Mouse (Mus musculus) forelimb bud, embryonic 11.5 days (tissue): ENCODE measurements around the gene Apaf1.

Experiments used
- DNase-seq: peaks from one replicate; pipeline ENCODE4 v3.0.0-alpha.2; 2012; ENCODE audit warnings: low read depth, low spot score

Gene Apaf1

GRCm38 (mm10) chr10:90974491-90974890, 108.1 kb downstream of the Apaf1 start:
- no peak for DNase-seq

GRCm38 (mm10) chr10:90974084-90974483, 108.5 kb downstream of the Apaf1 start:
- DNase-seq: no peak

DNA sequence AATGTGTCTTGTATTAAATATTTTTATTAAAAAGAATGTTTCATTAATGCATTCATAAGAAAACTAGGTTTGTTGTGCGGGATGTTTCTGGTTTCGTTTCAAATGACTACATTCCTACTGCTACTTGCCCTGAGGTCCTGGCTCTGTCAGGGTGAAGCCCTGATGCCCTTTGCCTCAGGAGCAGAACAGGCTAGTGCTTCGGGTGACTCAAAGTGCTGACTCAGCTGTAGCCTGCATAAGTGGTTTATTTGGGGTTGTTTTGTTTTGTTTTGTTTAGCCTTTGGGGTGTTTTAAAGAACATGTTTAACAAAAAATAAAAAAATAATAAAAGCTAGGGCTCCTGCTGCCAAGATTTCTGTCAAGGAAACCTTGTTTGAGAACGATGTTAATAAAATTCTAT, 112.0 kb downstream of the Apaf1 start:
- no peak for DNase-seq

GRCm38 (mm10) chr10:90969355-90970174, 113.0 kb downstream of the Apaf1 start:
- DNase-seq: no peak

- DNase-seq: no peak
These were observed 114.3 kb downstream of the Apaf1 start for GRCm38 (mm10) chr10:90968247-90968646.

GRCm38 (mm10) chr10:90966821-90967220, 115.7 kb downstream of the Apaf1 start:
- DNase-seq: no peak

- no peak for DNase-seq
These were observed 116.8 kb downstream of the Apaf1 start for GRCm38 (mm10) chr10:90965671-90966315.

GRCm38 (mm10) chr10:90964511-90964910, 118.1 kb downstream of the Apaf1 start:
- no peak for DNase-seq

DNA sequence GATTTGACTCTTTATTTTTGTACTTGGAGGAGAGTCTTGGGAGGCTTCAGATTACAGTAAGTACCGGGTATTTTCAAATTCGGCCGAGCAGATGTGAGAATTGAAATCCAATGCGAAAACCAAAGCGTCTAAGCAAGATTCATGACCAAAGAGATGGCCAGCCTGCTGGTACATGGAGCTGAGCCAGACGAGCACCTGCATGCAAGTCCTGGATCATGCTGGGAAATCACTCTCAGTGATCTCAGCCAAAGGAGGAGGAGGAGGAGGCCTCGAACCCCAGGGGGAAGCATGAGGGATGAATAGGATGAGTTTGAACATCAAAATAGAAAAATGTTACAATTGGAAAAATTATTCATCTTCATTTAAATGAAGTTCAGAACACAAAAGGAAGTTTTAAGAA, 122.2 kb downstream of the Apaf1 start:
- no peak for DNase-seq

- no peak for DNase-seq
These were observed 128.7 kb downstream of the Apaf1 start for GRCm38 (mm10) chr10:90953821-90954220.

DNA sequence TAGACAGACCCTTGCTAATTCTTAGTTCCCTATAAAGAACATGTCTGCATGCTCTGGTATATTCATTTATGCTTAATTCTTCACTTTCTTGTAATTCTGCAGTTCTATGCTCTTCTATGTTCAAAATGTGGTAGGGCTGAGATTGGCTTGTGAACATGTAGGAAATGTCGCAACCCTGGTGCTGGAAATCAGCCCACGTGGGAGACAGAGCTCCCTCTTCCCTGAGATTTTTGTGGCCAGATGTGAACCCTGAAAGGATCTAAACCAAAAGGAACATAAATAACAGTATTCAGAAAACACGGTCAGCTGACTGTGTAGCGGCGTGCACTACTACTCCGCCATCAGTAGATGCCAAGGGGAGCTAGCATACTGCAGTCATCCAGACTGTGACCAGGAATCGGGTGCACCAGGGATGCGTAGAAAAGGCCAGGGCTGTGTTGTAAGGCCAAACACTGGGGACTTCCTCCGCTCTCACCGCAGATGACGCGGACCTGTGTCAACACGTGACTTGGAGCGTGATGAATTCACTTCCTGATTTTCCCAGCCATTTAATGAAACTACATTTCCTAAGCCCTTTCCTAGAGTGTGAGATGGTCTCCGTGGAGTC, 129.4 kb downstream of the Apaf1 start:
- DNase-seq: no peak

DNA sequence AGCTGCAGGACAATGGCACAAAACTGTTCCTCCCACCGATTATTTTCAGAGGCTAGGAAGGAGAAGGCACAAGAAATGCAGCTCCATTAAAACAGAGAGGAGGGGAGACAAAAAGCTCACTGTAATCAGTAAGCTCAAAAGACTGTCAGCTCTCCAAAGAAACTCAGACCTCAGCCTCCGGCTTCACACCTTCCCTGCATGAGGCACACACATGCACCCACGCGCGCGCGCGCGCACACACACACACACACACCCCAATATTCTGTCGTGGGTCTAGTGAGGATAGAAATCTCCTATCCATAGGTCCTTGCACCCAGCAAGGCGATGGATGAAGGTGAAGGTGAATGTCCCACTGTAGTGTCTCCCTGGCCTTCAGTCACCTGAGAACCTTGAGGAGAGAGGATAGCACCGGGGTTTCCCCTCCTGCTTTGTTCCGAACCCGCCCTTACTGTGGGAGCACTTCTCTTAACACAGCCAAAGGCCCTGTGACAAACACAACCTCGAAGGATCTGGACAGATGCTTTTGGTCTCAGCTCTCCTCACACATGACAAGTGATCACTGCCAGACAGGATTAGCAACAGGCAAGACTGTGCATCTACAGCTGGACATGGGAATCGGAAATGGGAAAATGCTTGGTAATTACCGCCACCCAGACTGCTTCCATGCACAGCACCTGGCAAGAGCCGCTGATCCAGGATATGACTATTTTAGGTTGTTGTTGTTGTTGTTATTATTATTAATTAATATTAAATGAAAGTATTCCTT, 134.8 kb downstream of the Apaf1 start:
- no peak for DNase-seq

GRCm38 (mm10) chr10:90947043-90947442, 135.5 kb downstream of the Apaf1 start:
- no peak for DNase-seq

DNA sequence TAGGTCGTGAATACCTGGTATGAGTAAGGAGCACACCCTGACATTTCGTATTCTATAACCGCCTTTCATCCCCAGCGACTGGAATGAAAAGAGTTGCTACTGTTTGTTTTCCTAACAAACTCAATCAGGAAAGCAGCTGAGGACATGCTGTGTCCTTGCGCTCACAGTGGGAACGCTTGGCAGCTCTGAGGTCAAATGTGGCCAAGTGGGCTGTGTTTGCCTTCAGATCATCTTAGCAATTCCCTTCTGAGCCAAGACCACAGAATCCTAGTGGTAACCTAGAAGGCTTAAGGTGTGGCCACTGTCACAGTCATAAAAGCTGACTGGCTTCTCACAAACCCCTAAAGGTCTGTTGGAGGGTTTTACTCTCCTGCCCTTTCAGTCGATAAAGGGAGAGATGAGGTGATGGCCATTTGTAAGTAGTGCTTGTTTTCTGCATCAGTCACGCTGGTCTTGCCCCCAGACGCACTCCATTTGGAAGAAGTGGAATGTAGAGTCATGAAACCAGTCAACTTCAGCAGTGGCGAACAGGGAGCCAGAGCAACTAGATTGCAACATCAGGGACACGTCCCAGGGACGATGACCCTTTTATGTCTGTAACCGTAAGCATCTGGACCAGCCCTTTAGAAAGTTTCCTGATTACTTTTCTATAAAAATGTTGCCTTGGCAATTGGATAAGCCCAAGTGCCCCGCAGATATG, 140.4 kb downstream of the Apaf1 start:
- no peak for DNase-seq

- DNase-seq: no peak
These were observed 141.7 kb downstream of the Apaf1 start for GRCm38 (mm10) chr10:90940521-90941520.
